Mouse (Mus musculus) hindlimb bud, embryonic 11.5 days (tissue): Measurements from ENCODE around the gene Slc19a2.
A peak's percentile ranks its signal among the peaks of the same experiment; 100 is the strongest.

Source experiments
- DNase-seq: peaks from one replicate; pipeline ENCODE4 v3.0.0-alpha.2; 2012; ENCODE audit warnings: low read depth, low spot score; ENCODE audit errors: extremely low spot score

Slc19a2 gene

DNA sequence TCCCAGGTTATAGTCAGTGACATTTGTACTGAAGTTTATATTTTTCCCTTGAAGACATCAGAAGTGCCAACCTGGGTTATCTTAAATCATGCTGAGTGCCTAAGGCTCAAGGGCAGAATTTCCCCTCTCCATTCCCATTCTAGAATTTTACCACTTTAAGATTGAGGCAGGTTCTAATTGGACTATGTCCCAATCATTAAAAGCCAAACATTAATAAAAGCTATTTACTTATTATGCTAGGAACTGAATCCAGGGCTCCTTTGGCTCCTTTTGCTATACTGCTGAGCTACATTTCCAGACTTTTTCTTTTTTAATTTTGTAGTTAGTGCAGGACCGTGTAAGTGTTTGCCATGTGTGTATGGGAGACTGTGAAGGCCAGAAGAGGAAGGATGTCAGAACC lies 2.6 kb downstream of the Slc19a2 start:
- no peak for DNase-seq

DNA sequence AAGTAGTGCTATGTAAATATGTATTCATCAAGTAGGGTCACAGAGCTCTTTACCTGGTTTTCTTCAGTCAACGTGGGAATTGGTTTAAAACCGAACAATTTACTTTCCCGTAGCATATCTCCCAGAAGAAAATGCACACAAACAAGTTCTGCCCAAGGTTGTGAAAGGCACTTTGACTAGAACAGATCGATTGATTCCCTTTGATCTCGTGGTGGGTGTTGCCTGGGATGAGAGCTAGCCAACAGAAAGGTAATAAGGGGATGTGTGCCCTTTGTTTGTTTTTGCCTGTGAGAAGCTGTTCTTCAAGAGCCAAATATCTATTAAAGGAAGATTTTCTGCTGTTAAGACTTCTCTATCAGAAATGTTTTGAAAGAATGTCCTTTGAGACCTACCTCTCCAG lies 3.7 kb downstream of the Slc19a2 start:
- no peak for DNase-seq

DNA sequence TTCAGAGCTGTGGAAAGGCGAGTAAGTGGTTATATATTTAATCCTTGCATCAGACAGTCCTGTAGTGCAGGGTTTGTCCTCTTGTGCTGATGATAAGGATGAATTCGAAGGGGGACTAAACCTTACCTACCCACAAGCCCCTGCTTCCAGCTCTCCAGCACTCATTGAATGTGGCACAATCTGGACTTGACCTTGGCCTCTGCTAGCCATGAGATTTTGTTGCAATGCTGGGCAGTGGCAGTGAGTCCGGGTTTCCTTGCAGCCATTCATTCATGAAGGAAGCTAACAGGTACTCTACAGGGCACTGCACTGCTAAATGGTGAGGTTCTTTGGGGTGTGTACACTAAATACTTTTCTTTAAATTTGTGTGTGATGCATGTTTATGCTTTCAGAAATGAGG lies 6.0 kb downstream of the Slc19a2 start:
- no peak for DNase-seq

DNA sequence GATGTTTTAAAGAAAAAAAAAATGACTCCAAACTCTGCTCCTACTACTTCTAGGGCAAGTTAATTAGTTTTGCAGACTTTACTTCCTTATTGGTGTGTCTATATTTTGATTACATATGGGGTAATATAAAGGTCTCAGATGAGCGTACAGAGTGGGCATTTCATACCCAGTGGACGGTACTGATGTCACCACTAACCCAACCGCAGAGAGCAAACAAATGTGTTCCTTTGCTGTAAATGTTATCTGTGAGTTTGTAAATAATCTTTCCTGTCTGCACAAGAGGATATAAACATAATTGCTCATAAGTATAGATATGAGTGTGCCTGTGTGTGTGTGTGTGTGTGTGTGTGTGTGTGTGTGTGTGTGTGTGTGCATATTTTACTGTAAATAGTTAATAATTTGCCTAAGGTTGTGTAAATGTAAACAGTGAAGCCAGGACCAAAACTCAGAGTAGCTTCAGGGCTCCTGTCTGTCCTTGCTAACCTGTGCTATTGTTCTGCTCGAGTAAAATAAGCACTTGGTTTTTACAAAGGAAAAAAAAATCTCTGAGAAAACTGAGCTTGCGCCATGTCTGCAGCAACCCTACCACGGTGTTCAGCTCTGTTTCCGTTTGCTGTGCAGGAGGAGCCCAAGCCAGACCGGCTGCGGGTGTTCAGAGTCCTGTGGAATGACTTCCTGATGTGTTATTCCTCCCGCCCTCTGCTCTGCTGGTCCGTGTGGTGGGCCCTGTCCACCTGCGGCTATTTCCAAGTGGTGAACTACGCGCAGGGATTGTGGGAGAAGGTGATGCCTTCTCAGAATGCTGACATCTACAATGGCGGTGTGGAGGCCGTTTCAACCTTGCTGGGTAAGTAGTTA lies 11.6 kb downstream of the Slc19a2 start:
- DNase-seq: no peak

DNA sequence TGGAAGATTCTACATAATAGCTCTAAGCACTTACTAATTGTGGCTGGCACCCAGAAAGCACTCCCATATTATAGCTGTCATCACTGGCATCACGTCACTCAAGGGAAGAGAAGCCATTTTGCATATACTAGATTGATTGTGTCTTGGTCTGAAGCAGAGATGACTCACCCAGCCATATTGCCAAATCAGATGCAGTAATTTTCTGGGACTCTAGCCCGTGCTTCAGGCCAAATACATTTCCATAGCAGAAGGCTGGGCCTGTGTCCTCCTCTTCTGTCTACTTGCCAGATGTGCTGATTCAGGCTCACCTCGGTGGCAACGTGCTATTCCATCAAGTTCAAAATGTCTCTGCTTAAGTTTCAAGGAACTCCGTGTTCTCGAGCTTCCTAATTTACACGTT lies 12.7 kb downstream of the Slc19a2 start:
- DNase-seq: no peak

DNA sequence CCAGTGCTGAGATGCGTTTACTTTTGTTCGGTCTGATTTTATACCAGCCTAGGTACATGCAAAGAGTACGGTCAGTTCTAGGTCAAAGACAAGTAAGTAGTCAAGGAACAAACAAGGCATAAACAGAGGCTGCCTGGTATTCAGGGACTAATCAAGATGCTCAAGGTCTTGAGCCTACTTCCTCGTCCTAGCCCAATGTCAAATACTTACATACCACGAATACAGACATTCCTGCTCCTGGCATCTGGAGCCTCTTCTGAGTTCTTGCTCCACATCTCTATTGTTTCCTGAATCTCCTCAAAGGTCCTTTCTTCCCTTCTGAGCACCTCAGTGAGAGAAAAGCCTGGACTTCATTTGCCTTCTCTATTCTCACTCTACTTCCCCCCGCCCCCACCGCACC lies 22.1 kb downstream of the Slc19a2 start:
- DNase-seq: no peak

DNA sequence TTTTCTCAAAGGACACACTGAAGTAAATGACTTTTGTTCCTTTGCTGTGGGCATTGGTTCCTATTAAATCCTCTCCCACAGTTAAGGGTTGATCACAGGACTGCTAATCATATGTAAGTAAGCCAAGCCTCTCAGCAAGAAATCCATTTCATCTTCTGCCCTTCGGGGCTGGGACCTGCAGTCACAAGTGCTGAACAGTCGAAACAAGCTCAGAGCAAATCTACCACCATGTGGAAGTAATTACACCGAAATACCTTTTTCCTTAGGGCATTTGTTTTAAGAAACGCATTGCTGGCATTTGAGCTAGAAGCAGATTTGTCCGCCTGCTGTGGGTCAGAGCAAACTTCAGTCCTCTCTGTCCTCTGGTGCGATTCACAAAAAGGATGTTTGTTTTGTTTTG lies 24.8 kb downstream of the Slc19a2 start:
- peak; percentile 63 for DNase-seq

DNA sequence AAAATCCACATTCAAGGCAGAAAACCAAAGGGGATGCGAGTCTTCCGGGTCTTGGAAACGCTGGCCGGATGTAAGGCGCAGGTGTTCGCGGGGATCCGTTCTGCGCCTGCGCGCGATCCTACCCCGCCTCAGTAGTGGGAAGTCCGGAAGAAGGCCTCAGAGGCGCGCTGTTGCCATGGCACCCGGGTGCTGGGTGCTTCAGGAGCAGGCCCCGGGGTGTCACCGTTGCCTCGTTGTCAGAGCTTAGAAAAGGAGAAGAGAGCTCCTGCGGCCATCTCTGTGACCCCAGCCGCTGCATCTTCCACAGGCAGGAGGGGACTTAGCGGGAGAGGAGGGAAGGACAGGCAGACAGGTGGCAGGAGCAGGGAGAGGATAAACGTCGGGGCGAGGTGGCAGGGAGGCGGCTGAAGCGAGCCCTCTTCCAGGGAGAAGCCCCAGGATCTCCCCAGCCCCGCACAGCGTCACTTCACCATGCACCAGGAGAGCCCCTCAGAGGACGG lies 26.7 kb downstream of the Slc19a2 start, which contains the start of gene Ccdc181:
Gene Ccdc181 (plus strand): TSS at position 131 of the 500 bp plus-strand sequence.
- peak; percentile 56 for DNase-seq

DNA sequence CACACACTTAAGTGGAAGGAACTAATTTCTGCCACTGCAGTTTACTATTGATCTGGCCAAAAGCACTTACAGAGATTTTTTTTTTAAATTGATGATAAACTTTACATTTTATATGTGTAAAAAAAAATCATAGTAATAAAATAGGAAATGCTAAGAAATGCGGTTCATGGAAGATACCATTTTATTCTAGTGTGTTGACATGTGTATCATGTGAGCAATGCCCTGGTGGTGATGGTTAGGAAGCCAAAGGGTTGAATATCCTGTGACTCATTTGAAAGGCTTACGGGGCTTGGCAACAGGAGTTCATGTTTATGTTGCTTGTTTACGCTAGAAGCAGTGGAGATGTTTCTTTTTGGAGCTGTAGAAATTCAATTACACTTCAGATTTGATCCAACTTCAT lies 27.7 kb downstream of the Slc19a2 start:
- DNase-seq: no peak

DNA sequence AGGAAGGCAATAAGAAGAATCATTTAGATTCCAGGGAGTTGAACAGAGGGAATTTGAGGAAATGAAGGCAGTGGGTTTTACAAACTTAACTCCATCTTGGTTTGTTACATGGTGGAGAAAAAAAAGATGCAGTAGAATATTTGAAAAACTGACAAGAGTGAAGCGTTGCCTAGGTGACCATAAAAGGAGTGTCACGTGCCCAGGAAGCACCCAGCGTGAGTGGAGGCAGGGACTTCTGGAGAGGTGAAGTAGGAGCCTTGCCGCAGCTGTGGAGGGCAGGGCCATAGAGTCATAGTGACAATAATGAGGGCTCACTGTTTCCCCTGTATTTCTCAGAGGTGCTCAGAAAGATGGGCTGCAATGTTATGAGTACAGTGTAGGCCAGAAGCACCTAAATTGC lies 30.5 kb downstream of the Slc19a2 start:
- no peak for DNase-seq

DNA sequence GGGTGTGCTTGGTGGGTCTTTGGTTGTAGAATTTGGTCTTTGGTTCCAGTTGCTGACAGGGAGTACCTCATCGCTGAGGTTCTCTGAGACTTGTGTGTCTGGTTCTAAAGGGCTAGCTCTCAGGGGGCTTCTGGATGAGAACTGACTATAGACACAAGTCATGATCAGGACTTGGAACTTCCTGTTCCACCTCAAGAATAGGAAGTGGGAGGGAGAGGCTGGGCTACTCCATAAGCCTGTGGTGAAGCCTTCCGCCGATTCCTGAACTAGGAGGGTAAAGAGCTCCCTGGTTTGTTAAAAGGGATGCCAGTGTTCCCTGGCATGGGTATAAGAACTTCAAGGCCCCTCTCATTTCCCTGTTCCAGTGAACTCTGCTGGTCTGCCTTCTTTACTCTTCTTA lies 35.2 kb downstream of the Slc19a2 start:
- no peak for DNase-seq

DNA sequence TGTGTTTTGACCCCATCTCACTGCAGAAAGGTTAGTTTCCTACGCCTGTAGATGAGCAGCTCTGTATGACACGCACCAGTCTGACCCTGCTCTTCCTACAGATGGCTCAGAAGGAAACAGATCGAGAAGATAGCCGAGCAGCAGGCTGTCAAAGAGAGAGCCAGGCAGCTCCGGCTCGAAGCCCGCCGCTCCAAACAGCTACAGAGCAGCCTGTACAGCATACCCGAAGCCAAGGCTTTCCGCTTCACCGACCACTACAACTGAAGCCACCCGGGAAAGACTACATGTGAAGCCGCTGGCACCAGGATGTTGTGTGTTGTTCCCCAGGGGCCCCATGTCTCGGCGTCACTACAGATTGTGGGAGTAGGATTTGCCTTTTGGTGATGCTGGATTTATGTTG lies 38.6 kb downstream of the Slc19a2 start:
- DNase-seq: no peak

DNA sequence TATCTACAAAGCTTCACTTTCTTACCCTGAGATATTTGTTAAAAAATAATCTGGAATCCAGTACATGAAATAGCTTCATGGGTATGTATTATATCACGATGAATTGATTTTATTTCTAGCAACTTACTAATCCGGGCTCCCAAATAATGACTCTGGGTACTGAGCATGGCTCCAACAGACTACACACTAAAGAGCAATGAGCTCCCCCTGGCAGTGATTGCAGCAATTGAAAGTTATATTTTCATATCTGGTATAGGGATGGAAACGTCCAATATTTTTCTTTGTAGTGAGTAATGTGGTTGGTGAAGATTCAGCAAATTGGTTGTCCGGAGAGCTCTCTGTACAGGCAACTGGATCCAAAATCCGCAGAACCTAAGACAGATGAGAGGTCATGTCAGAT lies 43.2 kb downstream of the Slc19a2 start:
- DNase-seq: no peak

DNA sequence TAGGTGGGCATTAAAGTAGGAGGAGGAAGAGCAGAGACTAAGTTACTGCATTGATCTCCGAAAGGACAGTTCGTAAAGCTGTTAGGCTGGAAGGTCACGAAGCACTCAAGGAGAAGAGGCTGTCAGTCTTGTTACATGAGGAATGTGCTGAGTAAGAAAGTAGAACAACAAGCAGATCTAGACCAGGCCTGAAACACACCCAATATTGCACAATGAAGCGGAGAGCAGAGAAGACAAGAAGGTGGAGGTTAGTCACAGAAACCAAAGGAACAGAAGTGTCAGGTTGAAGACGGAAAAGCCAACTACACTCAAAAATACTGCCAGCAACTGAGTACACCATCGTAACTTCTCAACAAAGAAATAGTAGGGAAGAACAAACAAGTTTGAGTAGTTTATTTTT lies 45.2 kb downstream of the Slc19a2 start:
- DNase-seq: no peak

DNA sequence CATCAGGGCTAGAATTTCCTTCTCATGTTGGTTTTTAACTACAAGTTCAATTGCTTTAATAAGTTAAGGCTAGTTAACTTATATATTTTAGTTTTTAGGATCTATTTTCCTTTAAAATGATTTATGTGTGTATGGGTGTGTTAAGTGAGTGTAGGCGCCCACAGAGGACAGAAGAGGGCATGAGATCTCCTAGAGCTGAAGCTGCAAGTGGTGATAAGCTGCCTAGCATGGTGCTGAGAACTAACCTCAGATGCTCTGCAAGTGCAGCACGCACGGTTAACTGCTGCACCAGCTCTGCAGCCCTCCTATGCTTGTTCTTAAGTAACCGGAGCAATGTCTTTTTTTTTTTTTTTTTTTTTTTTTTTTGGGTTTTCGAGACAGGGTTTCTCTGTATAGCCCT lies 47.6 kb downstream of the Slc19a2 start:
- DNase-seq: no peak

DNA sequence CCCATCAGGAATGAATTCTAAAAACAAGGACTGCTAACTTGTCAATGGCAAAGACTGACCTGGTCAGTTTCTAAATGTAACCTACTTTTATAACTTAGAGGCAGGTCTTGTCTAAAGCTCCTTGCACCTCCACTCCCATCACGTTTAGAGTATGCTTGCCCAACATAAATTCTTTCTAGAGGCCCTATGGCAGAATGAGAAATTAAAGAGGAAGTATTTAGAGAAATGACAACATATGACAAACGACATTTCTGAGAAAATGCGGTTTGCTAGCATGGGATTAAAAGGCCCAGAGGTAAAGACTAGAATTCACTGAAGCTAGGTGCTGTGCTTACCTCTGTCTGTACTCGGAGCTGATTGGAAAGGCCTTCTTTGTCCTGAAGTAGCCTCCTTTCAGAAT lies 53.1 kb downstream of the Slc19a2 start:
- no peak for DNase-seq

DNA sequence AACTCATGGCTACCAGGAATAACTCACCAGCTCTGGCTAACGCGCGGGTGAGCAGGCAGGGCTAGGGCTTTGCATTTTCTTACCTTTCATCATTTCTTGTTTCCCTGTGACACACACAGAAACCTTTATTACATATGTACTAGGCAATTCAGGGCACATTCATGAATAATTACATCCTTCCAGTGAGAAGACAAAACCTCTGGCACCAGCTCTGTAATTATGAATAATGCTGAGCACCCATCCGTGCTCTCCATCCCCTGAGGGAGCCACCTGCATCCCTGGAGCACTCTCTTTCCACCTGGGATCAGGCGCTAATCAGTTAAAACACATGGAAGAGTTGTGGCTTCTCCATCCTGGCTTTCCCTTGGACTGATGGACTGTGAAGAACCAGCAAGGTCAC lies 55.0 kb downstream of the Slc19a2 start, which contains the start of gene Nme7:
Gene Nme7 (plus strand): TSS at position 301 of the 400 bp plus-strand sequence.
- DNase-seq: no peak

DNA sequence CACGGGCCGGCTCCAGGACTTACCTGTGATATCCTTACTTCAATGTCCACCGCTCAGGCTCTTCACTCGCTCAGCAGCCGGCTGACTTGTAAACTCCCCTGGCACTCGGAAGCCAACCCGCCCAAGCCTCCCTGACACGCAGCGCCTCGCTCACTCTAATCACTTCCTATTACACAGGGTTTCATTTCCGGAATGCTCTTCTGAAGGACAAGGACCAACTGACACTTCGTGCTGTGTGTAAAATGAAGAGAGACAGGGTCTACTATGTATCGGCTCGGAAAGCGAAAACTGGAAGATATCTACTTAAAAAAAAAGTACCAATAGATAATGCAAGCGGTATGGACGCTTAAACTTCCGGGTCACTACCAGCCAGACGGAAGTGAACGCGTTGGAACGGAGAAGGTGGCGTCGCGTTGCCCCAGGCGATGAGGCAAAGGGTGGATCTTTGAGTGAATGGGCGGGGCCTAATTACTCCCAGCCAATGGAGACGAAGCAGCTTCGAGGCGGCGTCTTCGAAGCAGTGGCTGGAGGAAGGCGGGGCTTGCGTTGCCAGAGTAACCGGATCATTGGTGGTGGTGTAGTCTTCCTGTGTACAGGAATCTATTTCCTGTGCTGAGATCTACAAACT lies 58.4 kb downstream of the Slc19a2 start, which contains the start of gene Blzf1:
Gene Blzf1 (minus strand): TSS at position 366 of the 628 bp plus-strand sequence.
- DNase-seq: peak; percentile 95

DNA sequence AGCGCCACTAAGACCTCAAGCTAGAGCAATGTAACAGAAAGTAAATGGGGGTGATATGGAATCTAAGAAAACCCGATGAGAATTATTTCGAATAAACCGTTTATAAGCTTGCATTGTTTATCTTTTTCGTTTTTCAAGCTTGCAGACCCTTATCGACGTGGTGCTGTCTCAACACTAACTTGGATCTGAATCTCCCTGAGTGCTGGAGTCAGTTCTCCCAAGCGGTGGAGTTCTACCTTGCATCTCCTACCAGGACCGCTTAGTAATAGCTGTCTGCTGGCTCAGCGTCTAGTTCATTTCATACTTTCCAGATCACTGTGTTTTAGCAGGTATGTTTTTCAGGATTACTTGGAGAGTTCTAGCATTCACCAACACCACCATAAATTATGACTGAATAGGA lies 59.1 kb downstream of the Slc19a2 start:
- DNase-seq: no peak

DNA sequence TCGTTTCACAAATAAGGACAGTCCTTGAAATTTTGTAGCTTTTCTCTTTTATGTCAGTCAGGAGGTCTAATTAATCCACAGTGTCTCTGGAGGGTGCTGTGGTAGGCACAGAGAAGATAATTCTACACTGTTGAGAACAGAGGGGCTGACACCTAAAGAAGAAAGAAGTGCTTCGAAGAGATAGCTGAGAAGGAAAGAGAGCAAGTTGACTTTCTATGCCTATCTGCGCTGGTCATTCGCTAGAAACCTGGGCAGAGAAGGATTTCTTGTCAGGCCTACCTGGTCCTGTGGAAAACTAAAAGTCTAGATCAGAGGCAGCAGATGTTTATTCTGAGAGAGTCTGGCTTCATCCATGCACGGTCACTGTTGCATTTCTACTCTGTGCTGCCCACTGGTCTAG lies 65.2 kb downstream of the Slc19a2 start:
- no peak for DNase-seq
